Mouse (Mus musculus): ENCODE measurements around the gene Srgap3.

DNA sequence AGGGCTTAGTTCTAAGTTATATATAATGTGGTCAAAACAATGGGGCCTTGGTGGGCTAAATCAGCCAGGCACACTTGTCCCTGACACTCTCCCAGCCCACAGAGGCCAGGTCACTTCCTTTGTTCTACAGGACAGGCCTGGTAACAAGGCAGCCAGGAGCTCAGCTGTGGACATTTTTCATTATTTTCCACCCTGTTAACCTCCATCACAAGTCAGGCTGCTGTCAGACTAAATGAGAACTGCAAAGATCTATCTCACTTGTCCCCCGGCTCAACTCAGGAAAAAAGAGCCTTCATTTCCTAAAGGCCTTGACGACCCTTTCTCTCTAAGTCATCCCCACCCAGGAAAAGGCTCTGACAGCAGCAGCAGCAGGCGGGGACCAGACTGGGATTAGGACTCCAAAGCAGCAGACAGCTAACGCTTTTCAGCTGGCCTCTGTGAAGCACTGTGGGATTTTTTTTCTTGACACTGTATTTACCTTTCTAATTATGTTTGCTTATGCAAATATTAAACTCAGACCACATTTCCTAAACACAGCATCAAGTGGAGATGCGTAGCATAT is 132.5 kb downstream of the Srgap3 start:
- no peak for TF ChIP-seq ZC3H11A (IDR thresholded peaks at IDR 0.05; ENCODE audit: borderline replicate concordance, low read depth, low read length)
- no peak for TF ChIP-seq HCFC1 (IDR thresholded peaks at IDR 0.05; ENCODE audit: borderline replicate concordance, insufficient read depth, low read length)
- TF ChIP-seq ZNF384 (IDR thresholded peaks at IDR 0.05; ENCODE audit: low read depth, low read length), result no peak
- no peak for TF ChIP-seq MAFK (IDR thresholded peaks at IDR 0.05; ENCODE audit: insufficient read depth, low read depth, low read length)
